Mouse (Mus musculus) CH12.LX (cell line): ENCODE results near the gene Ucp2.

Experiments
- CHD2 ChIP-seq: IDR thresholded peaks from 2 replicates; pipeline ENCODE4 v1.6.1; 2011; ENCODE audit warnings: low read length, improper control_type of control experiment
- CTCF ChIP-seq, 2 experiments: IDR thresholded peaks in 1 of 2; conservative IDR thresholded peaks in 1 of 2; 2 replicates each; pipeline ENCODE4 v1.5.1; 2011 to 2012; ENCODE audit warnings: low read depth in 2 of 2, low read length in 2 of 2, improper control_type of control experiment in 1 of 2, inconsistent platforms in 1 of 2, mild to moderate bottlenecking in 1 of 2, moderate library complexity in 1 of 2
- ELF1 ChIP-seq: IDR thresholded peaks from 2 replicates; pipeline ENCODE4 v1.6.1; 2014; ENCODE audit warnings: low read depth, mild to moderate bottlenecking, inconsistent platforms, low read length, improper control_type of control experiment
- EP300 ChIP-seq: IDR thresholded peaks from 2 replicates; pipeline ENCODE4 v1.6.1; 2011; ENCODE audit warnings: low read length, improper control_type of control experiment
- JUND ChIP-seq: conservative IDR thresholded peaks from 2 replicates; pipeline ENCODE4 v1.6.1; 2011; ENCODE audit warnings: low read depth, low read length, improper control_type of control experiment
- MAX ChIP-seq: IDR thresholded peaks from 2 replicates; pipeline ENCODE4 v1.6.1; 2011; ENCODE audit warnings: low read length, improper control_type of control experiment
- POLR2A ChIP-seq: IDR thresholded peaks from 2 replicates; pipeline ENCODE4 v1.6.1; 2011; ENCODE audit warnings: low read depth, mild to moderate bottlenecking, improper control_type of control experiment, low read length
- TCF12 ChIP-seq: IDR thresholded peaks from 2 replicates; pipeline ENCODE4 v1.6.1; 2014; ENCODE audit warnings: low read depth, mild to moderate bottlenecking, inconsistent platforms, low read length, improper control_type of control experiment

- TF ChIP-seq ELF1 (no peak), MAX (no peak), CHD2 (no peak), POLR2A (no peak), TCF12 (no peak), EP300 (no peak), CTCF (conservative IDR thresholded peaks at IDR 0.05 in 1 of 2, IDR thresholded peaks at IDR 0.05 in 1 of 2; ENCODE audit: low read depth in 2 of 2, low read length in 2 of 2) (no peak), JUND (no peak)
Observed at GRCm38 (mm10) chr7:100465656-100466309, 27.4 kb upstream of the Ucp2 start.
